Mouse (Mus musculus) cortical plate, adult 2 months (tissue): ENCODE results near the gene Fam104a. TPM values are rescaled to one million over a fixed set of nuclear protein-coding genes. Genes with fewer than 3 reads are reported as not detected.
"Not testable (repeated sequence)": the region's sequence is repeated elsewhere in the genome, so short reads cannot be mapped to it uniquely, and the experiment has no call there.

ENCODE experiments used
- H3K27ac ChIP-seq: fragments of 200-500 bp; 2 replicates; pipeline ENCODE4 v1.5.1; 2012; ENCODE audit warnings: low read length, control low read depth, inconsistent platforms; ENCODE audit not compliant: insufficient read depth
- H3K4me1 ChIP-seq: fragments of 200-500 bp; 2 replicates; pipeline ENCODE4 v1.6.1; 2011; ENCODE audit warnings: low read length; ENCODE audit not compliant: control insufficient read depth, insufficient read depth
- H3K4me3 ChIP-seq: fragments of 200-500 bp; 2 replicates; pipeline ENCODE4 v1.5.1; 2011; ENCODE audit warnings: mild to moderate bottlenecking, low read length, control low read depth; ENCODE audit not compliant: insufficient read depth
- CTCF ChIP-seq: fragments of 200-500 bp; IDR thresholded peaks from 2 replicates; pipeline ENCODE4 v1.5.1; 2011; ENCODE audit warnings: mild to moderate bottlenecking, control low read depth, low read length; ENCODE audit not compliant: insufficient read depth; ENCODE audit errors: extremely low read depth
- POLR2A ChIP-seq: fragments of 200-500 bp; IDR thresholded peaks from 2 replicates; pipeline ENCODE4 v1.6.1; 2011; ENCODE audit warnings: mild to moderate bottlenecking, low read length, control low read depth; ENCODE audit not compliant: insufficient read depth; ENCODE audit errors: extremely low read depth
- polyA plus RNA-seq: library from polyadenylated mRNA; depleted of rRNA; stranded (reverse); fragments of >200 nt; gene quantifications from 2 replicates; pipeline ENCODE4 v1.2.3, GENCODE M21; 2012

Fam104a gene
- polyA plus RNA-seq, 1 experiment: 28.6 TPM

- Histone ChIP-seq H3K27ac (no peak overlapping the region), H3K4me1 (peaks cover 4% of the 10 kb centered on the region; the same call in 1 of the 2 replicates), H3K4me3 (no peak overlapping the region)
- TF ChIP-seq CTCF (no peak), POLR2A (no peak)
These were observed 14.2 kb downstream of the Fam104a start for GRCm38 (mm10) chr11:113669711-113670110.

- H3K27ac ChIP-seq: no peak overlapping the region
- H3K4me1 ChIP-seq: peaks cover 3% of the 10 kb centered on the region; the same call in 1 of the 2 replicates
- no peak for TF ChIP-seq CTCF
- TF ChIP-seq POLR2A: no peak
- H3K4me3 ChIP-seq: no peak overlapping the region
These were observed 15.1 kb downstream of the Fam104a start for GRCm38 (mm10) chr11:113668857-113669256.

- H3K4me1 ChIP-seq: peaks cover 2% of the 10 kb centered on the region; the same call in 1 of the 2 replicates
- no peak overlapping the region for H3K4me3 ChIP-seq
- TF ChIP-seq POLR2A (no peak), CTCF (no peak)
- no peak overlapping the region for H3K27ac ChIP-seq
These were observed 16.3 kb downstream of the Fam104a start for GRCm38 (mm10) chr11:113667704-113668103.

GRCm38 (mm10) chr11:113667122-113667521 is 16.8 kb downstream of the Fam104a start:
- TF ChIP-seq POLR2A: no peak
- no peak for TF ChIP-seq CTCF
- Histone ChIP-seq H3K4me1 (peaks cover 2% of the 10 kb centered on the region; the same call in 1 of the 2 replicates), H3K4me3 (no peak overlapping the region), H3K27ac (no peak overlapping the region)

DNA sequence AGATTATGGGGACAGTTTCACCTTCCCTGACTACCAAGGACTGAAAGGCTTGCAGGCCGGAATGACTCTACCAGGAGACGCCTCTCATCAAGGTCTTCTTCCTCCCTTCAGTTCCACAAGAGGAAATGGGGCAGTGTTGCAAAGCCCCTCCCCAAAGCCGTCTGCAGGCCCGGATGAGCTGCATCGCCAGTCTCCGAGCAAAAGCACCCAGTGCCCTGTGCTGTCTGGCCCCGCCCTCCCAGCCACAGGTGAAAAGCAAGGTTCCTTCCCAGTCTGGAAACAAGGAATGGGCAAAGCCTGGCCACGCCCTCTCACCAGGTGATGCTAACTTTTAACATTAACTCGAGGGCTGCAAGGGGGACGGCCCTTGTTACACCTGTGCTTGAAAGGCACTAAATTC is 17.3 kb downstream of the Fam104a start:
- H3K27ac ChIP-seq: no peak overlapping the region
- H3K4me1 ChIP-seq: peaks cover 2% of the 10 kb centered on the region; the same call in 1 of the 2 replicates
- TF ChIP-seq CTCF: no peak
- no peak for TF ChIP-seq POLR2A
- H3K4me3 ChIP-seq: no peak overlapping the region

GRCm38 (mm10) chr11:113666205-113666604 is 17.8 kb downstream of the Fam104a start:
- no peak overlapping the region for H3K27ac ChIP-seq
- H3K4me3 ChIP-seq: no peak overlapping the region
- peaks cover 2% of the 10 kb centered on the region; the same call in 1 of the 2 replicates for H3K4me1 ChIP-seq
- TF ChIP-seq POLR2A: no peak
- TF ChIP-seq CTCF: no peak

GRCm38 (mm10) chr11:113664279-113664678 is 19.7 kb downstream of the Fam104a start:
- peaks cover 2% of the 10 kb centered on the region; the same call in 1 of the 2 replicates for H3K4me1 ChIP-seq
- TF ChIP-seq CTCF (no peak), POLR2A (0 out of 2 replicates have a peak, but pooled peaks have one; percentile 3)
- no peak overlapping the region for H3K4me3 ChIP-seq
- H3K27ac ChIP-seq: no peak overlapping the region

DNA sequence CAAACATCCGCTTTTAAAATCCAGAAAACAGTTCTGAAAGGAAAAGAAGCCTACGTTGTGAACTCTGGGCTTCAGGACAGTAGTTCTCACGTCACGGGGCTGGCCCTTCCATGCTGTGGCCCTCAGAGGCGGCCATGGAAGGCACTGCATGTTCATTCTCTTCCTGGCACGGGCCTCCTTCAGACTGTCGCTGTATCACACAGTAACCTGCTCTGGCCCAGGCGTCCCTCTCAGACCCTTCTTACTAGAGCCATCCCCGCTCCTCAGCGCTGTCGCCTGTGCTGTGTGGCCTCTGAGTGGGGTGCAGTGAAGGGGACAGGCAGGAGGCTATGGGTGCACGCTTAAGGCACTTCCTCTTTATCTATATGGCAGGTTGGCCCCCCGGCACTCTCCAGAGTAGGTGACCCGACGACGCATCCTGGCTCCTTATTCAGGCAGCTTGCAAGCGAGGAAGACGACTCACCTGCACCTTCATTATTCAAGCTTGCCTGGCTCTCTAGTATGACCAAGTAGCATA is 22.1 kb downstream of the Fam104a start:
- peaks cover 3% of the 10 kb centered on the region; the same call in 1 of the 2 replicates for H3K4me1 ChIP-seq
- H3K27ac ChIP-seq: no peak overlapping the region
- no peak overlapping the region for H3K4me3 ChIP-seq
- TF ChIP-seq POLR2A (no peak), CTCF (no peak)

DNA sequence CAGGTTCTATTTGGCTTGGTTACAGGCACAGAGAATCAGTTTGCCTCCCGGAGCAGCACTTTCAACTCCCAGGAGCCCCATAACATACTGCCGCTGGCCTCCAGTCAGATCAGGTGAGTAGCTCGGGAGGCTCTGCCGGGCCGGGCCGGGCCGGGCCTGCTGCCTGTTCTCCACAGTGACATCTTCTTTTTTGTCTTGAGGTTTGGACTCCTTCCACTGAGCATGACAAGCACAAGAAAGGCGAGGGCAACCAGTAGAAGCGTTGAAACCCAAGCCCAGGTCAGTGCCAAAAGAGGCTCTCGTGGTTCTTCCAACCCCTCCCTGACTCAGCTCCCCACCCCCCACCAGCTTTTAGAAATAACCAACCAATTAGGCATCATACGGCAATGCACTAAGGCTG is 23.0 kb downstream of the Fam104a start:
- no peak overlapping the region for H3K27ac ChIP-seq
- TF ChIP-seq POLR2A (no peak), CTCF (no peak)
- peaks cover 3% of the 10 kb centered on the region; the same call in 1 of the 2 replicates for H3K4me1 ChIP-seq
- H3K4me3 ChIP-seq: no peak overlapping the region

DNA sequence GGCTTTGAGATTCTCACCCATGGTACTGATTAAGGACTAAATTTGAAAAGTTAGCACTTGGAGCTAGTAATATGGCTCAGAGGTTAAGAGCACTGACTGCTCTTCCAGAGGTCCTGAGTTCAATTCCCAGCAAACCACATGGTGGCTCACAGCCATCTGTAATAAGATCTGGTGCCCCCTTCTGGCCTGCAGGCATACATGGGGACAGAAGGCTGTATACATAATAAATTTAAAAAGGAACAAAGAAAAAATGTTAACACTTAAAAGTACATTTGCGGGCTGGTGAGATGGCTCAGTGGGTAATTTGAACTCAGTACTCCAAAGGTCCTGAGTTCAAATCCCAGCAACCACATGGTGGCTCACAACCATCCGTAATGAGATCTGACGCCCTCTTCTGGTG is 23.7 kb downstream of the Fam104a start:
- H3K27ac ChIP-seq, H3K4me1 ChIP-seq, H3K4me3 ChIP-seq: not testable (repeated sequence)

DNA sequence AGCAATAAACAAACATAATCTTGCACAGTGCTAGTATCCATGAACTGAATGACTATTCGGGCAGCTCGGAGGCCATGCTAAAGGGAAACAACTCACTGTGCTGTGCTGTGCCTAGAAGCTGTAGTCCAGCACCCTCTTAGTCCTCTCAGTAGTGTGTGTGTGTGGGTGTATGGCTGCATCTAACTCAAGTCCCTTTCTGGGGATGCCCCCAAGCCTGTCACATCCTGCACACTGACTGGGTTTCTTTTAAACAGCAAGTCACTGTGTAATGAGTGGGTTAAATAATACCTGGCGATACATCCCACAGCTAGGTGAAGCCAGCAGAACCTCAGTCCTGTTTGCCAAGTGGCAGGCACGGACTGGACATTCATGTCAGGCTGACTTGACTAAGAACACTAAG is 25.2 kb downstream of the Fam104a start:
- TF ChIP-seq POLR2A: no peak
- no peak for TF ChIP-seq CTCF
- H3K27ac ChIP-seq: no peak overlapping the region
- peaks cover 7% of the 10 kb centered on the region for H3K4me1 ChIP-seq
- H3K4me3 ChIP-seq: no peak overlapping the region
